Mouse (Mus musculus): Measurements from ENCODE around the gene Apba1. TPM values are rescaled to one million over a fixed set of nuclear protein-coding genes. Genes with fewer than 3 reads are reported as not detected.

Gene Apba1
- polyA plus RNA-seq, 1 experiment from 2014 or later, result 0.10 TPM

Other genes with a start within 250 kb of the Apba1 start
- not detected in 2 replicates for gene 1700028P14Rik, start 106.1 kb upstream of the Apba1 start, polyA plus RNA-seq (2014; fragmentation: Nextera tagmentation; extraction: Ambion mirVana)
- gene Ptar1, start 71.5 kb upstream of the Apba1 start, polyA plus RNA-seq (2014; fragmentation: Nextera tagmentation; extraction: Ambion mirVana), result 5.8 and 8.0 TPM in 2 replicates